Mouse (Mus musculus) embryo, embryonic 9.5 days (tissue): ENCODE data around the gene Gm11568.
"Not testable (repeated sequence)": the region's sequence is repeated elsewhere in the genome, so short reads cannot be mapped to it uniquely, and the experiment has no call there.

Experiments
- DNase-seq: peaks from one replicate; pipeline ENCODE4 v3.0.0-alpha.2; 2017; ENCODE audit errors: extremely low spot score

Gm11568 gene

DNA sequence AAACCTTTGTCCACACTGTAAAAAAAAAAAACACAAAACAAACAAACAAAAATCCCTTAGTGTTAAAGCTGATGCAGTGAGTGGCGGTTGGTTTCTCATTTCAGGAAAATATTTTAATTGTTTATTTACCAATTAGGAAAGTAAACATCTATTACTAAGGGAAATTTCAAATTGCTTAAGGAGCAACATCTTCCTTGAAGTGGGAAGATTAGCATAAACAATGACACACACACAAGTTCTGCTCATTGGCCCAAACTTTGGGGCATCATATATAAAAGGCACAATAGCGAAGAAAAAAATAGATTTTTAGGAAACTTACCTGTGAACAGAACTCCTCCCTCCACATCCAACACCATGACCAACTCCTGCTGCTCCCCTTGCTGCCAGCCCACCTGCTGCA, at the start of gene Gm11568:
TSS of gene Gm11568 (plus strand) at position 301 of the 400 bp plus-strand sequence.
- no peak for DNase-seq

DNA sequence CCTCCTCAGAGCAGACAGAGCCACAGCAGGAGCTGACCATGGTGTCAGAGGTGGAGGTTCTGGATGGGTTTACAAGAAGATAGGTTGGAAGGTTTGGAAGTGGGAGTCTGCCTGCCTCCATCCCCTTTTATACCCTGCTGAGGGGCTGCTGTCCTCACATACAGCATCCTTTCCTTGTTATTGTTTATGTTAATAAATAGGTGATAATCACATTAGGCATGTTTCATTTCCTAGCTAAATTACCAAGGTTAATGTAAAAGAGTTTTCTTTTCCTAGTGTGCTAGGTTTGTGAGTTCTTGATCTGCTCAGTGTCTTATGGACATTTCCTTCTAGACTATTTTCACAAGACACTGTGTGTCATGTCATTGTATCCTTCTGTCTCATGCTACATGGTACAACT, 47.9 kb upstream of the Gm11568 start, which contains the start of gene Krtap4-13:
TSS of gene Krtap4-13 (minus strand) at position 101 of the 400 bp plus-strand sequence.
- DNase-seq, result not testable (repeated sequence)

DNA sequence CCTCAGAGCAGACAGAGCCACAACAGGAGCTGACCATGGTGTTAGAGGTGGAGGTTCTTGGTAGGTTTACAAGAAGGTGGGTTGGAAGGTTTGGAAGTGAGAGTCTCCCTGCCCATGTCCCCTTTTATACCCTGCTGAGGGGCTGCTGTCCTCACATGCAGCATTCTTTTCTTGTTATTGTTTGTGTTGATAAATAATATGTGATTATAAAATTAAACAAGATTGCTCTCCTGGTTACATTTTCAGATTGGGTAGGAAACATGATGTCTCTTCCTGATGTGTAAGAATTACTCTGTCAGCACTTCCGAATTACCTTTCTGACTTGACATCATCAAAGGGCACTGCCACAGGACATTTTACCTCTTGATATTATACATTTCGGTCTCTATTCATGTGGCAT, 42.2 kb upstream of the Gm11568 start, which contains the start of gene Gm11564:
TSS of gene Gm11564 (minus strand) at position 101 of the 400 bp plus-strand sequence.
- DNase-seq, result not testable (repeated sequence)

DNA sequence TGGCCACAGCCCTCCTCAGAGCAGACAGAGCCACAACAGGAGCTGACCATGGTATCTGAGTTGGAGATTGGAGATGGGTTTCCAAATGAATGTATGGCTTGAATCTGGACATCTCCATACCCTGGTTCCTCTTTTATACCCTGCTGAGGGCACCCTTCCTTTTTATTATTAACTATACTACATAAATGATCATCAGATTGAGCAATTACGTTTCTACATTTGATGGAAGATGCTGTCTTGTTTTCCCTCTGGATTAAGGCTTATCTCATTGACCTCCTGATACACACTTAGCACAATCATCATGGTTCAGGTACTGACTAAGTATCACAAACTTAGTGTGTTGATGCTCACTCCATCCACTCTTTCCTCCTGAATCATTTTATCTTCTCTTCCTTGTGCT, 19.8 kb upstream of the Gm11568 start, which contains the start of gene 2300003K06Rik:
TSS of gene 2300003K06Rik (minus strand) at position 101 of the 400 bp plus-strand sequence.
- DNase-seq, result no peak

DNA sequence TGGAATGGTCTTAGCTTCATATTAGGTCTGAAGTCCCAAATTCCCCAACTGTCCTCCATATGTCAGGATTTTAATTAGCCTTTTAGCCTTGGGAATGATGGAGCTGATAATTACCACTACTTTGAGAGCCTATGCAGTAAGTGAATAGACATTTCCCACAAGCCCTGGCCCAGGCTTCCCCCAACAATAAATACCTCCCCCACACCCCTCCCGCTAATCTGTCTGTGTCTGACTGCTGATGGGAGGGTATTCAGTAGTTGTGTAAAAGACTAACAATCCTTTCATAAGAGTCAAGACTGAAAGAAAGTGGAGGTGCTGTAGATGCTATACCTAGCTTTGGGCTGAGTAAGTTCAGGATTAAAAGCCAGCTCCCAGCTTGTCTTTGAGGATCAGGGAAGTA, 15.5 kb upstream of the Gm11568 start:
- DNase-seq, result no peak

DNA sequence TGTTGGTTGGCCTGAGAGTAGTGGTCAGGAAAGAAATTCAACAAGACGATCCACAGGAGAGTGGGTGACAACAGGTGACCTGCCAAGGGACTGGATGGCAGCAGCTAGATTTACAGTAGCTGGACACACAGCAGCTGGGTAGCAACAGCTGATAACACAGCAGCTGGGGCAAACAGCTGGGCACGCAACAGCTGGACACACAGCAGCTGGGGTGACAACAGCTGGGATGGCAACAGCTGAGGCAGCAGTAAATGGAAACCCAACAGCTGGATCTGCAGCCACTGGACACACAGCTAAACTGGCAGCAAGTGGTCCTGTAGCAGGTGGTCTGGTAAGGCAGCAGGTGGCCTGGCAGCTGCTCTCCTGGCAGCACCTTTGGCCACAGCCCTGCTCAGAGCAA, 11.0 kb upstream of the Gm11568 start:
- no peak for DNase-seq

DNA sequence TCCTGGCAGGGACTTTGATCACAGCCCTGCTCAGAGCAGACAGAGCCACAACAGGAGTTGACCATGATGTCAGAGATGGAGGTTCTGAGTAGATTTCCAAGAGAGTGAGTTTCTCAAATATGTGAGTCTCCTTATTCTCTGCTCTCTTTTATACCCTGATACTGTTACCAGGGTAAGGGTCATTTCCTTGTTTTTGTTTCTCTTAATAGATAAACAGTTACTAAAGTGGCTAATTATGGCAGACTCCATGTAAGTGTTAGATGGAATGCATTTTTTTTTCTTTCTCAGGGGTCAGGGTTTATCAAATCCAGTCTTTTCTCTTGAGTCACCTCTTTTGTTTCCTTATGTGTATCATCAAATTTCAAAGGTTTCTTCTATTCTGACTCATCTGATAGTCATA, 6.2 kb upstream of the Gm11568 start, which contains the start of gene Krtap4-16:
TSS of gene Krtap4-16 (minus strand) at position 101 of the 400 bp plus-strand sequence.
- DNase-seq, result no peak

DNA sequence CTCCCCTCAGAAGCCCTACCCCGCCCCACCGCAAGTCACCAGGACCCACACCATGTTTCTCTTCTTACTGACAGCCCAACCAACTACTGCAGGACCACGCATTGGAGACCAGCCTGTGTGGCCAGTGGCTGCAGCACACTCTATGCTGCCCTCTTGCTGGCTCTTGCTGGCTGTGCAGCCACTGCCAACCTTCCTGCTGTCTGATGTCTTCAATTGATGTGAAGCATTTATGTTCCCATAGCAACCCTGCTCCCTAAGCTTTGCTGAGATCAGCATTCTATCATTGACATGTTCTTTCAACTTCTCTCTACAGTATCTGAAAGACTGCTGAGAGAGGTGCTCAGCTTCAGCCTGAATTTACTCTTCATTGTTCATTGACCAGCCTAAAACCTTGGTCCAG, 3.6 kb upstream of the Gm11568 start:
- peak; percentile 22 for DNase-seq

DNA sequence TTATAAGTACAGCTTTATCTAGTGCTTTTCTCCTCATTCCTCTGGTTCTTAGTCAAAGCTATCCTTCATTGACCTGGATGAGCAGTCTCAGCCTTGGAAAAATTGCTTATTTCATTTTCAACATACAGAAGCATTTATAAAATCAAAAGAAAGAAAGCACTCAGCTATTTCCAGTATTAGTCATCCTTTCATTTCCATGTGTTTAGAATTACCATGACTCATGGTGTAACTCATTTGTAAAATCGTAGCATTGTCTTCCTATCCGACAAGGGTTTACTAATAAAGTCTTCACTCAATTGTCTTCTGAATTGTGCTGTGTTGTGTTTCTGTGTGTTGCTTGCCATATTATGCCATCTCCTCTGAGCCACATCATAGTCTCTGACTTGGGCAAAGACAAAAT, 1.0 kb downstream of the Gm11568 start:
- DNase-seq, result no peak

DNA sequence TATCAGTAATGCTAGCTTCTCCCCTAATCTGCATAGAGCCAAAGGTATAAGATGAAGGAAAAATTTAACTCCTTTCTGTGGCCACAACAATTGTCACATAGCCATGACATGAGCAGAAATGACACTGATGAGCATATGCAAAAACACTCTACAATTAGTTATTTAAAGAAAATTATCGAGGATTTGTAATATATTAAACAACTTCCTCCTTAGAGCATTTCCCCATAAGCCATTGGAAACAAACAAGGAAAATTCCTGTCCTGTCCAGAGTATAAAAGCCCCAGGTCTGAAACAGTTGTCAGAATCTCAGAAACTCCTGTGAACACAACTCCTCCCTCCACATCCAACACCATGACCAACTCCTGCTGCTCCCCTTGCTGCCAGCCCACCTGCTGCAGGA, 6.5 kb downstream of the Gm11568 start, which contains the start of gene Gm11559:
TSS of gene Gm11559 (plus strand) at position 301 of the 400 bp plus-strand sequence.
- DNase-seq, result not testable (repeated sequence)

DNA sequence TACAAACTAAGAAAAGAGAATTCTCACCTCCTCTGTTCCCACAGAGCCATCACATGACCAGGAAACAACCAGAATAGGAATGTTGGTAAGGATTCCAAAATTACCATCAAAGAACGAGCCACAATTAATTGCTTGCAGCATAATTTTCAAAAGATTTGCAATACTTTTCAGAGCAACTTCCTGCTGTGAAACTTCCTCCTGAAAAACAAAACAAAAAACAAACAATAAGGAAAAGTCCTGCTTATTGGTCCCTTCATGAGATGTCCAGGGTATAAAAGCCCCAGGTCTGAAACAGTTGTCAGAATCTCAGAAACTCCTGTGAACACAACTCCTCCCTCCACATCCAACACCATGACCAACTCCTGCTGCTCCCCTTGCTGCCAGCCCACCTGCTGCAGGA, 15.4 kb downstream of the Gm11568 start, which contains the start of gene Krtap9-1:
TSS of gene Krtap9-1 (plus strand) at position 301 of the 400 bp plus-strand sequence.
- not testable (repeated sequence) for DNase-seq

DNA sequence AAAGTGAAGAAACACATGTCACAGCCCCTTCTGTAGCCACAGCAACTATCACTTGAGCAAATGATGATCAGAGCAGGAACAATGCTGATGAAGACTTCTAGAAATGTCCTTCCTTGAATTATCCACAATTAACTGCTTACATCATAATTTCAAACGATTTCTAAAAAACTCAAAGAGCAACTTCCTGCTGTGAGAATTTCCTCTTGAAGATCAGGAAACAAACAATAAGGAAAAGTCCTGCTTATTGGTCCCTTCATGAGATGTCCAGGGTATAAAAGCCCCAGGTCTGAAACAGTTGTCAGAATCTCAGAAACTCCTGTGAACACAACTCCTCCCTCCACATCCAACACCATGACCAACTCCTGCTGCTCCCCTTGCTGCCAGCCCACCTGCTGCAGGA, 21.2 kb downstream of the Gm11568 start, which contains the start of gene Gm11567:
TSS of gene Gm11567 (plus strand) at position 301 of the 400 bp plus-strand sequence.
- DNase-seq, result not testable (repeated sequence)

DNA sequence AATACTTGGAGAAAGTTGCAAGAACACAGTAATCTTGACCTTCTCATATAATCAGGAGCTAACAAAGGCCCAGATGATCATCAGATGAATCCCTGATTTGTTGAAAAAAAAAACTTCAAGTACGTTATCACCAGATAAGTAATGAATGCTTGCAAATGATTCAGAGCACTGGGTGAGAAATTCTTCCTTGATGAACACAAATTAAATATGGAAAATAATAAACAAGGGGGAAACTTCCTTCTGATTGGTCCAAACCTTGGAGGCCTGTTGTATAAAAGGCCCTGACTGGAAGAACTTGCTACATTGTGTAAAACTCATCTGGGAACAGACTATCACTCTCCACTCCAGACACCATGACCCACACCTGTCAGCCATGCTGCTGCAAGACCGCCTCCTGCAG, 49.9 kb downstream of the Gm11568 start, which contains the start of gene Krtap31-1:
TSS of gene Krtap31-1 (plus strand) at position 301 of the 400 bp plus-strand sequence.
- no peak for DNase-seq
